Mouse (Mus musculus): ENCODE measurements around the gene Syn2. TPM values are rescaled to one million over a fixed set of nuclear protein-coding genes. Genes with fewer than 3 reads are reported as not detected.

Gene Syn2
- polyA plus RNA-seq, 1 experiment from 2014 or later = 0.61 TPM

DNA sequence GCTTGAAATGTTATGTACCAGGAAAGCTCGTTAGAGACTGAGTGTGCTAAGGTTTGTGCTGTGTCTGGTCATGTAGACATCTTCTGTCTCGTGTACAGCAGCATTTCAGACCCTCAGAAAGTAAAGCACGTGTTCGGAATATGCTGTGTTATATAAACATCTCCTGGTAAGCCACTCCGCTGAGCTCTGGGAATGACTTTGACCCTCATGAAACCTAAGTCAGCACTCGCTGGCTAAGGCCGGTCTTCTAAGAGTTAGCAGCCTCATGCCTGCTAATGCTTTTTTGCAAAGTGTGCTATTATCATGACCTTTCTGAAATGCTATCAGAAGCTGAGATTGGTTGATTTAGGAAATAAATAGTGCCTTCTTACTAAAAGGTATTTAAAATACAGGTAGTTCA, 56.4 kb downstream of the Syn2 start:
- 70% methylated on average over 7 of the region's 7 CpGs for WGBS
- H3K4me3 ChIP-seq = no peak overlapping the region
- H3K27ac ChIP-seq = no peak overlapping the region
- ATAC-seq (ENCODE audit: insufficient number of reproducible peaks, low FRiP score, low TSS enrichment, low read depth) = no peak
- H3K9me3 ChIP-seq = no peaks in the 10 kb centered on the region
- no peaks in the 10 kb centered on the region for H3K27me3 ChIP-seq
- H3K4me1 ChIP-seq = no peaks in the 10 kb centered on the region
- H3K36me3 ChIP-seq = no peaks in the 10 kb centered on the region
- no peak overlapping the region for H3K4me2 ChIP-seq
- no peak overlapping the region for H3K9ac ChIP-seq

DNA sequence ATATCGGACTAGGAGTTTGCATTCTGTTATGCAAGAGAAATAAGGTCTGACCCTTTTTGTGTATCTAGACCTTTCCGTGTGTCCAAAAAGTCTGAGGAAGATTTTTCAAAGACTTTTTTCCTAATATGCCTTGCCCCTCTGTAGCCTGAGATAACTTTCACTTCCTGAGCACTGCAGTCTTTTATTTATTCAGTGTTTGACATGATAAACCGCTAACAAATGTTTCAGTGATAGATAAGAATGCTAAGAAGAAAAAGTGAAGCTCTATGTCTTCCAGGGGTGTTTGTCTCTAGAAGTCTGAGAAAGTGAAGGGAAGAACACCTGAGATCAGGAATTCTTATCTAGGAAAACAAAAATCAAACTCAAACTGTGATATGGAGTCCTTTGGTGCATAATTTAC, 66.1 kb downstream of the Syn2 start:
- no peaks in the 10 kb centered on the region for H3K36me3 ChIP-seq
- no peaks in the 10 kb centered on the region for H3K27me3 ChIP-seq
- no peak overlapping the region for H3K9ac ChIP-seq
- H3K4me3 ChIP-seq = no peak overlapping the region
- ATAC-seq (ENCODE audit: insufficient number of reproducible peaks, low FRiP score, low TSS enrichment, low read depth) = no peak
- H3K4me1 ChIP-seq = no peaks in the 10 kb centered on the region
- no peaks in the 10 kb centered on the region for H3K9me3 ChIP-seq
- no peak overlapping the region for H3K4me2 ChIP-seq
- no peak overlapping the region for H3K27ac ChIP-seq
- 82% methylated on average over 3 of the region's 3 CpGs for WGBS

DNA sequence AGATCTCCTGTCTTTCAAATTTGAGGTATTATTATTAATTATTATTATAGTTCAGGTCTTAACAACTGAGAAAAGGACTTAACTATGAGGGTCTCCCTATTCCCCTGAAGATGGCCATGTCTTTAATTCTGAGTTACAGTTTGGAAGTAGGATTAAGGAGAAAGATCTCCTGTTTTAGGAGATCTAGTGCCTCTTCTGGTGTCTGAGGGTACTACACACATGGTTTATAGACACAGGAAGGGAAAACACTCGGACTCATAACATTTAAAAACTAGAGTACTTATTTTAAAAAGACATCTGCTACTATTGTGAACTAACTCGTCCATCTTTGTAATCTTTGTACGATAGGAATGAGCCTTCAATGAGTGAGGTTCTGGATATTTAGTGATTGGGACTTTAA, 68.3 kb downstream of the Syn2 start:
- no peak for ATAC-seq (ENCODE audit: insufficient number of reproducible peaks, low FRiP score, low TSS enrichment, low read depth)
- Histone ChIP-seq H3K4me3 (no peak overlapping the region), H3K9ac (no peak overlapping the region), H3K27ac (no peak overlapping the region), H3K27me3 (no peaks in the 10 kb centered on the region), H3K36me3 (no peaks in the 10 kb centered on the region), H3K4me2 (no peak overlapping the region), H3K4me1 (no peaks in the 10 kb centered on the region), H3K9me3 (no peaks in the 10 kb centered on the region)
- WGBS = 62% methylated on average over 3 of the region's 3 CpGs

DNA sequence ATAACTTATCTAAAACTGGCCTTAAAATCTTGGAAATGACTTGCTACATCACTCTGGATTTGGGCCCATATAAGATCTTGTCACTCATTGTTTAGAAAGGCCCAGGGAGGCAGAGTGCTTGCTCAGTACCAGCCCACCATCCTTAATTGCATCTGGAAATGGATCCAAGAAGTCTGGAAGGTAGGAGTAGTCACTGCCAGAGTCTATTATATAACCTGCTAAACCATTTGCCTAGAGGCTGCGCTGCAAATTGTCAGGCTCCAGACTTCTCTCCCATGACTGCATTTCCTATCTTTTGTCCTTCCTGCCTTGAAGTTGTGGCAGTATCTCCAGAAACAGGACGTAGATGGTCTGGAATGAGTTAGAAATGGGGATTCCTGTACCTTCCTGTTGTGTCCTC, 75.5 kb downstream of the Syn2 start:
- no peaks in the 10 kb centered on the region for H3K4me1 ChIP-seq
- no peak overlapping the region for H3K27ac ChIP-seq
- H3K9me3 ChIP-seq = no peaks in the 10 kb centered on the region
- H3K9ac ChIP-seq = no peak overlapping the region
- 51% methylated on average over 2 of the region's 2 CpGs for WGBS
- no peak overlapping the region for H3K4me3 ChIP-seq
- no peak for ATAC-seq (ENCODE audit: insufficient number of reproducible peaks, low FRiP score, low TSS enrichment, low read depth)
- no peaks in the 10 kb centered on the region for H3K27me3 ChIP-seq
- no peaks in the 10 kb centered on the region for H3K36me3 ChIP-seq
- no peak overlapping the region for H3K4me2 ChIP-seq

DNA sequence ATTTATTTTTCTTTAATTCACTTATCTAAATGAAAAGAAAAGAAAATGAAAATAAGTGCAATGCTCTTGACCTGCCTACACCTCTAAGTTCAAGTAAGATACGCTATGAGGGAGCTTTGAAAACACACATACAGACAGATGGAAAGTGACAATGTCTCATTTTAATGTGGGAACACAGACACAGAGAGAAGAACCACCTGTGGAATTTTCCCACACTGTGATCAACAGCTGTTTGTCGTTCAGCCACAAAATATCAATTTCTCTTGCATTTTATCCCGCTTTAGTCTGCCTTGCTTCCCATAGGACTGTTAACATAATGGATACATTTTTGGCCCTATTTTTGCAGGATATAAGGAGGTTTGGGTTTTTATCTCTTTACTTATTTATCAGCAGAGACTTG, 76.1 kb downstream of the Syn2 start:
- Histone ChIP-seq H3K4me2 (no peak overlapping the region), H3K4me1 (no peaks in the 10 kb centered on the region), H3K27ac (no peak overlapping the region), H3K4me3 (no peak overlapping the region), H3K9ac (no peak overlapping the region), H3K36me3 (no peaks in the 10 kb centered on the region), H3K27me3 (no peaks in the 10 kb centered on the region), H3K9me3 (no peaks in the 10 kb centered on the region)
- 74% methylated on average over 3 of the region's 3 CpGs for WGBS
- no peak for ATAC-seq (ENCODE audit: insufficient number of reproducible peaks, low FRiP score, low TSS enrichment, low read depth)

DNA sequence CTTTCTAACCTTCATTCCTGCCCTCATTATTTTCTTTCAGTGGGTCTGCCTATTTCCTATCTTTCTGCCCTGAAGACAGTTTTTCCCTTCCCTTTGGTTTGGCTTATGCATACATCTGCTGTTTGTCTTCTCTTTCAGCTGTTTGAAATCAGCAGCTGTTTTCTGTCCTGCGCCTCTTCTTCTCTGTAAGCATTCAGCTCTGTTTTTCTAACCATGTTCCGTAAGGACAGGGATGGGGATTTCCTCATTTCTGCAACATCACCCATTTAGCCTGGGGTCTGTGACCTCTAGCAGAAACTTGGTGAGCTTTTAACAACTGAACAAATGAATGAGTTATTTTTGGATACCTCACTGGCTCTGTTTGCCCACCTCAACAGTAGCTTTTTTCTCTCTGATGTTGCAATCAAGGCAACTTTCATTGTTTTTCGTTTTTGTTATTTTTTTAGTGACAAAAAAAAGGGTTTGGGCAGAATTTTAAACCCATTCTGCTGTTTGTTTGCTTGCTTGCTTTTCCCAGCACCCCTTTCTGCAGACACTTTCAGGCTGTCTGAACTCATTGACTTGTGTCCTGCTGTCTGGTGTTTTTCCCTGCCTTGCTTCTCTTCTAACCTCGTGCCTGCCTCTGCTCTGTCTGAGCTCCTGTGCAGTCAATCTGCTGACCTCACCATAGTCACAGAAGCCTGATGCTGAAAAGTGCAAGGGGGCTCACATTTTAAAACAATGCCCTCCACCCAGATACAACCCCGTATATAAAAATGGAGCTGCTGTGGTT, 77.6 kb downstream of the Syn2 start:
- Histone ChIP-seq H3K9me3 (no peaks in the 10 kb centered on the region), H3K36me3 (no peaks in the 10 kb centered on the region), H3K9ac (no peak overlapping the region), H3K4me2 (no peak overlapping the region), H3K4me3 (no peak overlapping the region), H3K4me1 (no peaks in the 10 kb centered on the region), H3K27me3 (no peaks in the 10 kb centered on the region), H3K27ac (no peak overlapping the region)
- 62% methylated on average over 5 of the region's 5 CpGs for WGBS
- ATAC-seq (ENCODE audit: insufficient number of reproducible peaks, low FRiP score, low TSS enrichment, low read depth) = no peak

DNA sequence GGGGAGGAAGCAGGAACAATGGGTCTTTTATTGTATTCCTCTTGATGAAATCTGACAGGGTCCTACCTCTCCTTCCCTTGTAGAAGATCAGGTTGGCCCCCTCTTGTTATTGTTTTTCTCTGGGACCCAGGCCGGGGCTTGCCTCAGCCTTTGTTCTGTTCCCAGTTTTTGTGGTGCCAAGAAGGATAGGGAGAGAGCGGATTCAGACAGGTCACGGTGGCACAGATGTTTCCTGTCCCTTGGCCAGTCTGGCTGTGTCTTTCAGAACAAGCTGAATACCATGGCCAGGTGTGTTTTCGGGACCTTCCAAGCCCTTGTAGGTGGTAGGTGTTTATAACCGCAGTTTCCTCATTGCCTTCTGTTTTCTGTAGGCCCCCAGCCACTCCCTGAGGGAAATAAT, 78.4 kb downstream of the Syn2 start:
- H3K4me3 ChIP-seq = no peak overlapping the region
- no peaks in the 10 kb centered on the region for H3K9me3 ChIP-seq
- WGBS = 47% methylated on average over 5 of the region's 5 CpGs
- H3K36me3 ChIP-seq = no peaks in the 10 kb centered on the region
- ATAC-seq (ENCODE audit: insufficient number of reproducible peaks, low FRiP score, low TSS enrichment, low read depth) = no peak
- no peaks in the 10 kb centered on the region for H3K27me3 ChIP-seq
- no peak overlapping the region for H3K27ac ChIP-seq
- no peak overlapping the region for H3K9ac ChIP-seq
- H3K4me2 ChIP-seq = no peak overlapping the region
- no peaks in the 10 kb centered on the region for H3K4me1 ChIP-seq

DNA sequence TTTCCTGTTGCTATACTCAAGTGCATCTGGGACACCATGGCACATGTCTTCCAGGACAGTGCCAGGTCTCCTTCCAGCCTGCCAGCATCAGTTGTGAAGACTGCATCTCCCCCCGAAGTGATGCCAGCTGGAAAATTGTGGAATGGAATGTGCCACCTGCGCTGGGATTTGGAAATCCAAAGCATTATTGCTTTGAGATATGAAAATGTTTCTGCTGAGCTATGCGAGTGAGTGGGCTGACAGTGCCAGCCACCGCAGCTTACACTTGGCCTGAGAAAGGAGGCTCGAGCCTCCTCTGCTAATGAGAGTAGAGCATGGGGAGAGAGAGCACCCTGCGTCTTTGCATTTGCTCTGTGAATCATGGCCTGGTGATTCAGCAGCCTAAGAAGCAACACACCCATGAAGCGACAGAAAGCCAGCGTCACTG, 86.5 kb downstream of the Syn2 start:
- WGBS = 77% methylated on average over 8 of the region's 8 CpGs
- H3K4me1 ChIP-seq = no peaks in the 10 kb centered on the region
- H3K27me3 ChIP-seq = no peaks in the 10 kb centered on the region
- H3K27ac ChIP-seq = no peak overlapping the region
- no peak overlapping the region for H3K4me3 ChIP-seq
- no peak overlapping the region for H3K4me2 ChIP-seq
- no peaks in the 10 kb centered on the region for H3K36me3 ChIP-seq
- no peak overlapping the region for H3K9ac ChIP-seq
- H3K9me3 ChIP-seq = no peaks in the 10 kb centered on the region
- ATAC-seq (ENCODE audit: insufficient number of reproducible peaks, low FRiP score, low TSS enrichment, low read depth) = no peak

DNA sequence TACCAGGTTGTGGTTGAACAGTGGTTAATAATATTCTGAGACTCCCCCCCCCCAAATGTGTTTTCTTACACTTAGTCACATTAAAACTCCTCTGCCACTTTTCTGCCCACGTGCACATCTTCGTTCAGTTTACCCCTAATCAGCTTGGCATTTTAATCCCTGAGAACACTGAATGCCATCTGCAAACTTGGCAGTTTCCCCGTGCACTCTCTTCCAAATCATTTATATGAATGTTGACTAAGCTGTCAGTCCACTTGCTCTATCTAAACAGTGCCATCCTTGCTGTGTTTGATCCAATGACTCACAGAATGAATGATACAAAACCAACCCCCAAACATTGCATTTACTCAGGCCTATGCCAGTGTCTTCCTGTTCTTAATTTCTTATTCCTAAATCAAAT, 90.8 kb downstream of the Syn2 start:
- Histone ChIP-seq H3K9ac (no peak overlapping the region), H3K9me3 (no peaks in the 10 kb centered on the region), H3K36me3 (no peaks in the 10 kb centered on the region), H3K4me2 (no peak overlapping the region), H3K27ac (no peak overlapping the region), H3K4me1 (no peaks in the 10 kb centered on the region), H3K27me3 (no peaks in the 10 kb centered on the region), H3K4me3 (no peak overlapping the region)
- 56% methylated on average over 3 of the region's 3 CpGs for WGBS
- ATAC-seq (ENCODE audit: insufficient number of reproducible peaks, low FRiP score, low TSS enrichment, low read depth) = no peak

DNA sequence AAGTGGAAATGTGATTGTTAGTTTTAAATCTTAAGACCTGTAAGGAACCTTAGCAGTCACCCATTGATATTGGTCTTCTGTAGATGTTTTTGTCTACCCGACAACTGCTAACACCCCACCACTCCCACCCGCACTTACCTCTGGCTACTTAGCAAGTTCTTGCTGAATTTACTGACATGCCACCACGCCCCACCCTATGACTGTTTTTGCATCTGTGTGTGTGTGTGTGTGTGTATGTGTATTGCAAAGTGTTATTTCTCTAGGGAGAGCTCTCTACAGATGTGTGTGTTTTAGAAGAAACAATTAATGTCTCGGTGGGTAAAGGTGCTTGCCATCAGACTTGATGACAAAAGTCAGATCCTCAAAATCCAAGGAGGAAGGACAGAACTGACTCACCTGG, 92.3 kb downstream of the Syn2 start, which contains the start of gene Gm17482:
Gene Gm17482 (plus strand): TSS at position 301 of the 400 bp plus-strand sequence.
- no peak within 1 kb of the TSS for H3K27ac ChIP-seq
- 74% methylated on average over 4 of the region's 4 CpGs for WGBS
- H3K4me1 ChIP-seq = no peaks in the 10 kb centered on the region
- no peak within 1 kb of the TSS for H3K4me3 ChIP-seq
- H3K9me3 ChIP-seq = no peaks in the 10 kb centered on the region
- no peak within 1 kb of the TSS for H3K4me2 ChIP-seq
- H3K9ac ChIP-seq = no peak within 1 kb of the TSS
- ATAC-seq (ENCODE audit: insufficient number of reproducible peaks, low FRiP score, low TSS enrichment, low read depth) = no peak
- no peaks in the 10 kb centered on the region for H3K27me3 ChIP-seq
- no peaks in the 10 kb centered on the region for H3K36me3 ChIP-seq

DNA sequence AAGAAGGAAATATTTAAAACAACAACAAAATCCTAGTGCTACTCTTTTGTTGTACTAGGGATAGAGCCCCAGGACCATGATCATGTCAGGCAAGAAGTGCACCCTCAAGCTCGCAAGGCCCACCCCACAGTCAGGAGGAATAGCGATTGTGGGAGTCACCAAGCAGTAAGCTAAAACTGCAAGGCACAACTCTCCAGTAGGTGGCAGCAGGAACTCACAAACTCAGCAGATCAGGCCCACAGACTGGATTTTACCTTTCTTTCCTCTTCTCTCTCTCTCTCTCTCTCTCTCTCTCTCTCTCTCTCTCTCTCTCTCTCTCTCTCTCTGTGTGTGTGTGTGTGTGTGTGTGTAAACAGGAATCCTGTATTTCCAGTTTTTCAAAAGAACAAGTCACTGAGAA, 92.8 kb downstream of the Syn2 start:
- H3K9ac ChIP-seq = no peak overlapping the region
- WGBS = 2% methylated on average over 2 of the region's 2 CpGs
- H3K4me2 ChIP-seq = no peak overlapping the region
- no peaks in the 10 kb centered on the region for H3K36me3 ChIP-seq
- no peak for ATAC-seq (ENCODE audit: insufficient number of reproducible peaks, low FRiP score, low TSS enrichment, low read depth)
- no peaks in the 10 kb centered on the region for H3K27me3 ChIP-seq
- no peaks in the 10 kb centered on the region for H3K9me3 ChIP-seq
- H3K27ac ChIP-seq = no peak overlapping the region
- H3K4me1 ChIP-seq = no peaks in the 10 kb centered on the region
- H3K4me3 ChIP-seq = no peak overlapping the region

DNA sequence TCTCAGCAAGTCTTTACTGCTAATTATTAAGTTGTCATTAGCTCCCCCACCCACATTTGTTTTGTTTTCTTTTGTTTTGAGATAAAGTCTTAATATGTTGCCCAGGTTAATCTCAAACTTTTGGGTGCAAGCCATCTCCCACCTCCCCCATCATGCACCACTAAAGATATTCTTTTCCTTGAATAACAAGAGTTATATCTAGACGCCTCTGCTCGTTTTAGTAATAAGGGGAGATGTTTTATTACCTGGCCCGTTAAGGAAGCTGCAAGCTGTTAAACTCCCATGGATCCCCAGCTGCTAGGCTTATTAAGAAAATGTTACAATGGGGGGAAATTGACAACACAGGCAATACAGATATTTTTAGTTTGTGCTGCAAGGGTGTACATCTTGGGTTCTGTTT, 95.9 kb downstream of the Syn2 start:
- Histone ChIP-seq H3K9ac (no peak overlapping the region), H3K9me3 (no peaks in the 10 kb centered on the region), H3K27ac (no peak overlapping the region), H3K4me1 (no peaks in the 10 kb centered on the region), H3K4me2 (no peak overlapping the region), H3K4me3 (no peak overlapping the region), H3K36me3 (no peaks in the 10 kb centered on the region), H3K27me3 (no peaks in the 10 kb centered on the region)
- ATAC-seq (ENCODE audit: insufficient number of reproducible peaks, low FRiP score, low TSS enrichment, low read depth) = no peak
- 32% methylated on average over 3 of the region's 3 CpGs for WGBS

DNA sequence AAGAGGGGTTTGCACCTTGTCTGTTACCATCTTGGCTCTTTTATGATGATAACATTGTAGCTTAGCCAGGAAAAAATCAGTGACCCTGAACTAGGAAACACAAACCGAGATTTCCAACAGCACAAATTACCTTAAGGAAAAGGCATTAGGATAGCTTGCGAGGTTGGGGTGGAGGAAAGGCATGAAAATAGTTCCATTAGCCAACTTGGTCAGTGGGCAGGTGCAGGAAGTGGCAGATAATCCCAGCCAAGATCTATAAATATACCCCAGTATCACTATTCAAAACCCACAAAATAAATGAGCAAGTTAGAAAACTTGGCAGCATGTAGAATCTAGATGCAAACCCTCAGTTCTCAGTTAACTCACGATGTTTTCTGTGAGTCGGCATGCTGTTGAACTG, 97.1 kb downstream of the Syn2 start:
- WGBS = 56% methylated on average over 4 of the region's 4 CpGs
- no peak overlapping the region for H3K9ac ChIP-seq
- H3K4me3 ChIP-seq = no peak overlapping the region
- no peak for ATAC-seq (ENCODE audit: insufficient number of reproducible peaks, low FRiP score, low TSS enrichment, low read depth)
- H3K4me1 ChIP-seq = no peaks in the 10 kb centered on the region
- H3K27me3 ChIP-seq = no peaks in the 10 kb centered on the region
- no peak overlapping the region for H3K27ac ChIP-seq
- H3K4me2 ChIP-seq = no peak overlapping the region
- H3K36me3 ChIP-seq = no peaks in the 10 kb centered on the region
- H3K9me3 ChIP-seq = no peaks in the 10 kb centered on the region

Measured in limb, embryonic 15.5 days (tissue).